Mouse (Mus musculus): ENCODE measurements at regions not wholly inside any gene's neighbourhood (a gene's known extent, or its start where the extent isn't known, plus 50 kb on each side); places are given as distances from the start of the nearest gene placed in this dataset.

- in situ Hi-C loops (cut with MboI; ENCODE audit: low pct_unique_long_range_greater_than_20kb in 1 of 2, low sequenced_read_pairs in 2 of 2, unreplicated experiment in 1 of 2) = no loop called here
These were observed 54.1 kb upstream of the 1700012A03Rik start for GRCm38 (mm10) chr6:31995977-31996376.

GRCm38 (mm10) chr6:31995249-31995648, 54.8 kb upstream of the 1700012A03Rik start:
- in situ Hi-C loops (cut with MboI; ENCODE audit: low pct_unique_long_range_greater_than_20kb in 1 of 2, low sequenced_read_pairs in 2 of 2, unreplicated experiment in 1 of 2) = no loop called here

GRCm38 (mm10) chr6:31985698-31986097, 64.3 kb upstream of the 1700012A03Rik start:
- in situ Hi-C loops (cut with MboI; ENCODE audit: low pct_unique_long_range_greater_than_20kb in 1 of 2, low sequenced_read_pairs in 2 of 2, unreplicated experiment in 1 of 2) = no loop called here

- in situ Hi-C loops (cut with MboI; ENCODE audit: low pct_unique_long_range_greater_than_20kb in 1 of 2, low sequenced_read_pairs in 2 of 2, unreplicated experiment in 1 of 2) = no loop called here
These were observed 73.3 kb upstream of the 1700012A03Rik start for GRCm38 (mm10) chr6:31976705-31977104.

- in situ Hi-C loops (cut with MboI; ENCODE audit: low pct_unique_long_range_greater_than_20kb in 1 of 2, low sequenced_read_pairs in 2 of 2, unreplicated experiment in 1 of 2) = loop anchor here (25.0 kb wide), 1 partner anchor 639 kb away; the partner anchor contains the start of gene Plxna4 (in 2 of the 2)
These were observed 102.0 kb upstream of the 1700012A03Rik start for GRCm38 (mm10) chr6:31948063-31948481.

- in situ Hi-C loops (cut with MboI; ENCODE audit: low pct_unique_long_range_greater_than_20kb in 1 of 2, low sequenced_read_pairs in 2 of 2, unreplicated experiment in 1 of 2) = loop anchor here (25.0 kb wide), 1 partner anchor 641 kb away; the partner anchor contains the start of gene Plxna4 (in 2 of the 2)
These were observed 103.5 kb upstream of the 1700012A03Rik start for GRCm38 (mm10) chr6:31946572-31946971.

- in situ Hi-C loops (cut with MboI; ENCODE audit: low pct_unique_long_range_greater_than_20kb in 1 of 2, low sequenced_read_pairs in 2 of 2, unreplicated experiment in 1 of 2) = loop anchor here (25.0 kb wide), 1 partner anchor 642 kb away; the partner anchor contains the start of gene Plxna4 (in 2 of the 2)
These were observed 104.7 kb upstream of the 1700012A03Rik start for GRCm38 (mm10) chr6:31945347-31945746.

- in situ Hi-C loops (cut with MboI; ENCODE audit: low pct_unique_long_range_greater_than_20kb in 1 of 2, low sequenced_read_pairs in 2 of 2, unreplicated experiment in 1 of 2) = loop anchor here (25.0 kb wide), 1 partner anchor 643 kb away; the partner anchor contains the start of gene Plxna4 (in 2 of the 2)
These were observed 105.5 kb upstream of the 1700012A03Rik start for GRCm38 (mm10) chr6:31944546-31944945.

GRCm38 (mm10) chr6:31942696-31943095, 107.3 kb upstream of the 1700012A03Rik start:
- in situ Hi-C loops (cut with MboI; ENCODE audit: low pct_unique_long_range_greater_than_20kb in 1 of 2, low sequenced_read_pairs in 2 of 2, unreplicated experiment in 1 of 2) = loop anchor here (25.0 kb wide), 1 partner anchor 645 kb away; the partner anchor contains the start of gene Plxna4 (in 2 of the 2)

GRCm38 (mm10) chr6:31938216-31938814, 111.7 kb upstream of the 1700012A03Rik start:
- in situ Hi-C loops (cut with MboI; ENCODE audit: low pct_unique_long_range_greater_than_20kb in 1 of 2, low sequenced_read_pairs in 2 of 2, unreplicated experiment in 1 of 2) = loop anchor here (5.0 to 25.0 kb wide), 2 partner anchors 379 to 649 kb away; partner anchors contain the start of gene Plxna4 (in 2 of the 2)

GRCm38 (mm10) chr6:31937146-31937545, 112.9 kb upstream of the 1700012A03Rik start:
- in situ Hi-C loops (cut with MboI; ENCODE audit: low pct_unique_long_range_greater_than_20kb in 1 of 2, low sequenced_read_pairs in 2 of 2, unreplicated experiment in 1 of 2) = loop anchor here (5.0 to 25.0 kb wide), 2 partner anchors 380 to 650 kb away; partner anchors contain the start of gene Plxna4 (in 2 of the 2)

GRCm38 (mm10) chr6:31934826-31935225, 115.2 kb upstream of the 1700012A03Rik start:
- in situ Hi-C loops (cut with MboI; ENCODE audit: low pct_unique_long_range_greater_than_20kb in 1 of 2, low sequenced_read_pairs in 2 of 2, unreplicated experiment in 1 of 2) = loop anchor here (5.0 to 25.0 kb wide), 2 partner anchors 382 to 652 kb away; partner anchors contain the start of gene Plxna4 (in 2 of the 2)

GRCm38 (mm10) chr6:31933956-31934355, 116.1 kb upstream of the 1700012A03Rik start:
- in situ Hi-C loops (cut with MboI; ENCODE audit: low pct_unique_long_range_greater_than_20kb in 1 of 2, low sequenced_read_pairs in 2 of 2, unreplicated experiment in 1 of 2) = loop anchor here (25.0 kb wide), 1 partner anchor 653 kb away; the partner anchor contains the start of gene Plxna4 (in 2 of the 2)

GRCm38 (mm10) chr6:31933364-31933763, 116.7 kb upstream of the 1700012A03Rik start:
- in situ Hi-C loops (cut with MboI; ENCODE audit: low pct_unique_long_range_greater_than_20kb in 1 of 2, low sequenced_read_pairs in 2 of 2, unreplicated experiment in 1 of 2) = loop anchor here (25.0 kb wide), 1 partner anchor 654 kb away; the partner anchor contains the start of gene Plxna4 (in 2 of the 2)

- in situ Hi-C loops (cut with MboI; ENCODE audit: low pct_unique_long_range_greater_than_20kb in 1 of 2, low sequenced_read_pairs in 2 of 2, unreplicated experiment in 1 of 2) = loop anchor here (25.0 kb wide), 1 partner anchor 656 kb away; the partner anchor contains the start of gene Plxna4 (in 2 of the 2)
These were observed 118.9 kb upstream of the 1700012A03Rik start for GRCm38 (mm10) chr6:31931116-31931515.

- in situ Hi-C loops (cut with MboI; ENCODE audit: low pct_unique_long_range_greater_than_20kb in 1 of 2, low sequenced_read_pairs in 2 of 2, unreplicated experiment in 1 of 2) = loop anchor here (25.0 kb wide), 1 partner anchor 658 kb away; the partner anchor contains the start of gene Plxna4 (in 2 of the 2)
These were observed 120.9 kb upstream of the 1700012A03Rik start for GRCm38 (mm10) chr6:31929165-31929564.

GRCm38 (mm10) chr6:31927181-31927580, 122.9 kb upstream of the 1700012A03Rik start:
- in situ Hi-C loops (cut with MboI; ENCODE audit: low pct_unique_long_range_greater_than_20kb in 1 of 2, low sequenced_read_pairs in 2 of 2, unreplicated experiment in 1 of 2) = loop anchor here (25.0 kb wide), 1 partner anchor 660 kb away; the partner anchor contains the start of gene Plxna4 (in 2 of the 2)

- in situ Hi-C loops (cut with MboI; ENCODE audit: low pct_unique_long_range_greater_than_20kb in 1 of 2, low sequenced_read_pairs in 2 of 2, unreplicated experiment in 1 of 2) = loop anchor here (25.0 kb wide), 1 partner anchor 663 kb away; the partner anchor contains the start of gene Plxna4 (in 2 of the 2)
These were observed 125.4 kb upstream of the 1700012A03Rik start for GRCm38 (mm10) chr6:31924669-31925046.
